Mouse (Mus musculus) liver, postnatal 0 days (tissue): ENCODE results near the gene Camta1.

Experiments
- CTCF ChIP-seq: sonication (generic); IDR thresholded peaks from 2 replicates; pipeline ENCODE4 v1.5.1; 2016; ENCODE audit warnings: antibody characterized with exemption, low read depth
- EP300 ChIP-seq: IDR thresholded peaks from 2 replicates; pipeline ENCODE4 v1.6.1; 2016; ENCODE audit warnings: antibody characterized with exemption, low read depth, mild to moderate bottlenecking

DNA sequence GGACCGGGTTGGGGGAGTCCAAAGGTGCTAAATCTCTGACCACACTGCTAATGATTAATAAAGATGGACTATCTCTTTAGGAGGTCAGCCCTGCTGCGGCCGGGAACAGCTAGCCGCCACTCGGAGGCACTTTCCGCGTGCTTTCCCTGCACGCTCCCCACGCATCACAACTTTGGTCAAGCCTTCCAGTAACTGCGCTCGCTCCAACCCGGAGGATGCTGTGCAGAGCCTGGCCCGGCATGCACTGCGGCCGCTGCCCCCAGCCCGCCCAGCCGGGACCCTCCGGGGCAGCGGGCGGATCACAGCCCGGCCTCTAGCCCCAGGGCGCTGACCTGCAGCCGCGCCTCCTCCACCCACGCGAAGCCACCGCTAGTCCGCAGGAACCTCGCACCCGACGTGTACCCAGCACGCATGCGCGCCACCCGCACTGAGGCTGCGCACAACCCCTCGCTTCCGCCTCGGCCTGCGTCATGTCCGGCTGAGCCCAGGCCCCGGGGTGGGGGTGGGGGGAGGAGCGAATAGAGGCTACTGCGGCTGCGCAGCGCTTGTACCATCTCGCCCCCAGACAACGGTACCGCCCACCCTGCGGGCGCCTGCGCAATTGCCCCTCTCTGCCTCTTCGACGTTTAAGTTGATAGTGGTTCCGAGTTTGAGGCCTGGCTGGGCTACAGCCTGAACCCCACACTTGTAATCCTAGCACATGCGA, 952.1 kb downstream of the Camta1 start:
- peak; percentile 33 for TF ChIP-seq CTCF
- no peak for TF ChIP-seq EP300
